Mouse (Mus musculus): Measurements from ENCODE around the gene 4930435E12Rik.
"Not testable (repeated sequence)": the region's sequence is repeated elsewhere in the genome, so short reads cannot be mapped to it uniquely, and the experiment has no call there.

Gene 4930435E12Rik

DNA sequence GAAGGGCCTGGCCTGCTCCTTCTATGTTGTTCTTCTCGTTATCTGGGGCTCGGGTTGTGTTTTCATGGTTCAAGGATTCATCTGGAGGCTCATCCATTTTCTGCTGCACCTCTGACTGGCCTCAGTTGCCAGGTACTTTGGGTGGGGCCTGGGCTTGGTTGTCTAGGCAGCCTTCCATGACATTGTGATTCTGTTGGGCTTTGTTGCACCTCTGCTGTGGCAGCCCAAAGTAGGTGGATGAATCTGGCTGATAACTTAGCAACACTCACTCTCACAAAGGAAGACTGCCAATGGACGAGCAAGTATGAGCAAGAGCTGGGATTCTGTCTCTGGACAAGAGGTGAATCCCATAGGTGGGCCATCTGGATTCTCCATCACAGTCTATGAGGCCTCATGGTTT lies at the start of gene 4930435E12Rik:
Gene 4930435E12Rik (minus strand): TSS at position 101 of the 400 bp plus-strand sequence.
- no peak for DNase-seq (ENCODE audit: low spot score in 2 of 2)

DNA sequence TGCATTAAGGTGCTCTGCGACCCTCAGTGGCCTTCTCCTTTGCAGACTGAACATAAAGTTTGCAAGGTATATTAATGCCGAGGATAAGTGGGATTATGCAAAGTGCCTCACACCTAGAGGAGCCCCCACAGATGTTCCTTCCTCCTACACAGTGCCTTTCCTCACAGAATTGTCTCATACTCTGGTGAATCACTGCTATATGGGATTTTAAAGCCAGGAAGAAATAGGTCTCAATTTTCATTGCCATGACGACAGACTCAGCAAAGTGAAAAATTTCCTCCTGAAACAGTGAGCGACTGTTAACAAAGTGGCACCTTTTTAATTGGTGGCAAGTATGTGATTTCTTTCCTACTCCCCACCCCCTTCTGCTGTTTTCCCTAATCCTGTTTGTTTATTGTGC lies 45.9 kb upstream of the 4930435E12Rik start:
- no peak for DNase-seq (ENCODE audit: low spot score in 2 of 2)

DNA sequence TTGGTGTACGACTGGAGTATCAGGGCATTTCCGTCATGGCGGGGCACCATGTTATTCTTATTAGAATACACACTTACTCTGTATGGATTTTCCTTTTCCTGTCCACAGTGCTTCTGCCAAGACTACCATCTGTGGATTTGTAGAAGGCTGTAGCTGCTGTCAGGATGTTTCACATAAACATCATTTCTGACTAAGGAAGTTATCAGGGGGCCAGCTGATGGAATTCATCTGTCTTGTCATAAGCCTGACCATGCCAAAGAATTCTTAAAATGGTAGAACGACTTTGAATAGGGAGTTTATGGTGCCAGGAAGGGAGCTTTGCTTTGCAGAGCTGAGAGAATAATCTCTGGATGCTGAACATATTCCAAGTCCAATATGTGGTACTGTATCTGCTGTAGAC lies 44.7 kb upstream of the 4930435E12Rik start:
- no peak for DNase-seq (ENCODE audit: low spot score in 2 of 2)

DNA sequence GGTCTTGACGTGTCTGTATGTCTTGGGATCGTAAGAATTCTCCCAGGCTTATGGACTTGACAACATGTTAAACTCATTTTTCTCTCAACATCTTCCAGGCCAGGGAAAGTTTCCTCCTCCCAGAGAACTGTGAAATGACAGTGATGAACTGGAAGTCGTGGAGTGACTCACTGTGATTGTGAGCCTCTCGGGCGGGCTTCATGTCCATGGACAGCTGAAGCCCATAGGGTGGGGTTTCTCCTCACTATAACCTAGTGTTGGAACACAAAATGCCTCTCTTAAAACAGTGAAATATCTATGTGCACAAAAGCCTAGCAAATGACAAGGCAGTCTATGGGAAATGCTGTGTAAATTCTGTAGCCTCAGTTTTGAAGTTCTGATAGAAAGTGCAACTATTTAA lies 35.8 kb upstream of the 4930435E12Rik start:
- DNase-seq (ENCODE audit: low spot score in 2 of 2) = no peak

DNA sequence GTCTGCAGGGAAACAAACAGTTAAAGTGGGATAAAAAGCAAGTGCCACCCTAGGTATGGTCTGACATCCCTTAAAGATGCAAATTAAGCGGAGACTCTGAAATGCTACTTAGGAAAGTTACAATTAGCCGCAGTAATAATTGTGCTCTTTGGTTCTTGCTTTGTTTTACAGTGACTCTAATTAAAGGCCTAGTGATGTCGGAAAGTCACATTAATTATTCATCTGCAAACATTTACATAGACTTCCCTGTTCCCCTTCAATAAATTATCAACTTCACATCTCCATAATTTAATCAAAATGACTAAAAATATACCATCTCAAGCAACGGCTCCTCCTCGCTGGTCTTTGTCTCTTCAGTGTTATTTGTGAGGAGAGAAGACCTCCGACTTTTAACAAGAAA lies 32.0 kb upstream of the 4930435E12Rik start:
- DNase-seq (ENCODE audit: low spot score in 2 of 2) = no peak

DNA sequence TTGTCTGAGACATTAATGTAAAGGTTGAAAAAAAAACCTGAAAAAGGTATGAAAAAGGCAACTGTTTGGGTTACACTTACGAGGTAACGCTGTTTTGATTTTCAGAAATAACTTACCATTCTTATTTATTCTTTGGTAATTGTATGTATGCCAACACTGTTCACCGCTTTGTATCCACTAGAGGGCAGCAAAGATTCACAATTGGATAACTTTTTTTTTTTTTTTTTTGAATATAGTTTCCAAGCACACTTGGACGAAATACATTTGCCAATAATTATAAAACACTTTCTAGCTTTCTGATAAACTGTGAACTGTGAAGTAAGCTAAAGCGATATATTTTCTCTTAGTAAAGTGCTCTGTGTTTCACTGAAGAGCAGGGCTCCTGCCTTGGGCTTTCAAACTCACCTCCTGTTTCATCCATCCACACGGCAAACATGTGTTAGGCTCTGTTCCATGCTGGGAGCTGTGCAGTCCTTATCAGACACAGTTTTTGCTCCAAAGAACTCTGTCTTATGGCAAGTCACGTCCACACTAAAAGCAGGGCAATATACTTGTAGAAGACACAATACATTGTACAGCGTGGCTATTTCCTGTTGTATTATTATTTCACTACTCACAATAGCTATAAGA lies 29.7 kb upstream of the 4930435E12Rik start:
- DNase-seq (ENCODE audit: low spot score in 2 of 2) = no peak

DNA sequence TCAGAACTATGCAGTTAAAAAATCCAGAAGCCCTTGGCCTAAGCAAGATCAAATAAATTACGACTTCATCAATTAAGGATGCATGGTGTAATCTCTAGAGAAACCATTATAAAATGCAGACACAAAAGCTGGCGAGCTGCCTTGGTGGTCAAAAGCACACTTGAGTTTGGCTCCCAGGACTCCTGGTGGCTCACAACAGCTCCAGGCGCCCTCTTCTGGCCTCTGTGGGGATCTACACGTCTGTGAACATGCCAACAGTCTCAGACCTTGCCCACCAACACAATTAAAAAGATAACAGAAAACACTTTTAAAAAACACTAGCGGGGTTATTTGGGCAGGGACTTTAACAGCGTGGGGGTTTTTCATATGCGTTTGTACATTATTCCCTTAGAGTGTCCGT lies 16.0 kb downstream of the 4930435E12Rik start:
- DNase-seq (ENCODE audit: low spot score in 2 of 2) = peak; percentile 47 to 60

DNA sequence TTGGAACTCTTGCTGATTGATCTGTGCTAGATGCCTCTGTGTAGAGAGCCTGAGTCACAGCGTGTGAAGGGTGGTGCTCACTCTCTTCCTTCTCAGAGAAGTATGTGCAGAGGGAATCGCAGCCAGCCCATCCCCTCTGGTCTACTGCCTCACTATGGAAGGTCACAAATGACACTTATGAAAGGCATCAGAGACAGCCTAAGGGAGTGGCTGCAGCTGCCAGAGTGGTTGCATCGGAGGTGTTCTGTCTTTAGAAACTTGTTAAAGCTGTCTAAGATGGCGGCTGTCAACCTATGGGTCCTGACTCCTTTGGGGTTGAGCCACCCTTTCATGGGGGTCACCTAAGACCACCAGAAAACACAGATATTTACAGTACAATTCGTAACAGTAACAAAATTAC lies 18.4 kb downstream of the 4930435E12Rik start:
- no peak for DNase-seq (ENCODE audit: low spot score in 2 of 2)

DNA sequence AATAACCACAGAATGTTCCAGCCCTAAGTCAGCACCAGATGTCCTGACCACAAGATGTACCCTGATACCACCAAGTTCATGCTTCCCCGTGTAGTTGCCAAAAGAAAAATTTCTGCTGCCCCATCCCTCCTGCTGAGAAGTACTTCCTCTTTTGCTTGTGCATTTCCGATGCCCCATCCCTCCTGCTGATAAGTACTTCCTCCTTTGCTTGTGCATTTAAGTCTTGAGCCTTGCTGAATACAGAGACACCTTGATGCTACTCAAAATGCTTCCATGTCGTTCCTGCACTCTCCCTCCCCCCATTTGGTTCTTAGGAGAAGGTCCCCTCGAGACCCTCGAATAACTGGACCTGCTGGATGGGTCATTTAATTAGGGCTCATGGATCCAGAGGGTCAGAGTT lies 20.8 kb downstream of the 4930435E12Rik start:
- not testable (repeated sequence) for DNase-seq (ENCODE audit: low spot score in 2 of 2)

DNA sequence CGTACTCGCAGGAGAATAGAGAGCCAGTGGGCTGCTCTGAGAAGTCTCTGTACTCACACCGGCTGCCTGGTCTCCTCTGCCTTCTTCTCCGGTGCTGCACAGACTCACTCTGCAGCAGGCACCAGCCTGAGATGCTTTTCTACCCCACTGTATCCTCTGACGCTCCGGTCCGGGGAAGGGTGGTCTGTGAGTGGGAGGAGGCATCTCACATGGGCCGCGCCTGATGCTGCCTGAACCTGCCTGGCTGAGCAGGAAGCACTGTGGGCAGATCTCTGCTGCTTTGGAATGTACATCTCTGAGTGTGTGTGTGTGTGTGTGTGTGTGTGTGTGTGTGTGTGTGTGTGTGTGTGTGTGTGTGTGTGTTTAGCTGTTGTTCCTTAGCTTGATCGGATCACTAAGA lies 28.5 kb downstream of the 4930435E12Rik start, which contains the start of gene Upk1b:
Gene Upk1b (minus strand): TSS at position 238 of the 400 bp plus-strand sequence.
- no peak for DNase-seq (ENCODE audit: low spot score in 2 of 2)

DNA sequence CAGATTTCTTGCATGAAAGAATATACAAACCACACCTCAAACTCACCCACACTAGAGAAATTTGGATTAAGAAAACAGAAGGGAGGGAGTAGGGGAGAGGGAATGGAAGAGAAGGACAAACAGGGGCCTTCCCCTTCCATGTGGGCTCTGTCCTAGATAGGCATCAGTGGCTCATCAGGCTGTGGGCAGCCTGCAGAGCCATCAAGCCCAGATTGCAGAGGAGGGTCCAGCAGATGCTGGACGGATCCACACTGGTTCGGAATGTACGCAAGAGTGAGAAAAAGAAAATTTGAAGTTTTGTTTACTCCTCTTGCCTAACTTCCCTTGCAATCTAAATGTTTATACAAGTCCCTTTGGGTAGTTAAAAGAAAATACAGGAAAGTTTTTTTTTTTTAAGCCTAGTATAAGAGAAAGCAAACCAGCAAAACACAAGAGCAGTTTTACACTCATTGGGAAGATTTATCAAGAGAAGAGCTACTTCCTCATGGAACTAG lies 29.5 kb downstream of the 4930435E12Rik start:
- no peak for DNase-seq (ENCODE audit: low spot score in 2 of 2)

DNA sequence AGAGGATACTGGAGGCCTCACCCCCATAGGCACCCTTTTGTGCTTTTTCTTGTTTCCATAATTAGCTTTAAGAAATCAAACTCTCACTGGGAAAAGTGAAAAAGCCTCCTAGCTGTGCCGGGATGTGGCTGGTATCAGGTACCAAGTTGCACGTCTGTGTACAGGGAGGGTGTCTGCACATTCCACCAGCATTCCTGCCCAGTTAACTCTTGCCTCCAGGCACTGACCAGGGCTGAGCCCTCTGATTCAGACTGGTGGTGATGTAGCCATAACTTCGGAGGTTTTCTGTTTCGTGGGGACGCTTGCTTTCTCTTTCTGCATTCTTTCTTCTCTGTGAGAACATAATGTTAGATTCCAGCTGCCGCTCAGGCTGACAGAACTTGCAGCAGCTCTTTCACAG lies 35.4 kb downstream of the 4930435E12Rik start:
- DNase-seq (ENCODE audit: low spot score in 2 of 2) = no peak

DNA sequence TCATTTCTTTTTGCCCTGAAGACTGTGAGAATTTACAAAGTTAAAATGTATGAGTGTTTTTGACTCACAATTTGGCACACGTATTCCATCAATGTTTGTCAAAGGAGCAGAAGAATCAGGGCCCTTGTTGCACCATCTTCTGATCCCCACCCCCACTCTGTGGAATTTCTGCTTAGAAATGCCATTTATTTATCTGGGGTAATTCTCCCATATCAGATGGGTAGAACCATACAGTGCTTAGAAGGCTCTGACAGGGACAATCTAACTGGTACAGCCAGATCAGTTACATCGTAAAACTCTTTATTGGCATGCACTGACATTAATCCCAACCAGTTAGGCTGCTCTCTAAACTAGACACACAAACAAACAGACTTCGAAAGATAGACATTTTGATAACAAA lies 38.6 kb downstream of the 4930435E12Rik start:
- DNase-seq (ENCODE audit: low spot score in 2 of 2) = no peak

DNA sequence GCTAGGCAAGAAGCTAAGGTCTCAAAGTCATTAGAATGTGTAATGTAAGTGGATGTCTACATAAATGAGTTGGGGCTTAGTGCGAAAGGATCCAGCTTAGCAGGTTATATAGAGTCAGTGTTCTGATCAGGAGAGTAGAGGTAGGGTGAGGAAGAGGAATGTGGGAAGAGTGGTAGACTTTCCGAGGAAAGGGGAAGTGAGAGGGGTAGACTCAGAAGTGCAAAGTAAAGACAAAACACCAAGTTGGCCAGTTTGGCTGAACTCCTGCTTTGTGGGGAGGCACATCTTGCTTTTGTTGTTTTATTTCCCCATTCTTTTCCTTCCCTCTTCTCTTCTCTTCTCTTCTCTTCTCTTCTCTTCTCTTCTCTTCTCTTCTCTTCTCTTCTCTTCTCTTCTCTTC lies 39.5 kb downstream of the 4930435E12Rik start:
- DNase-seq (ENCODE audit: low spot score in 2 of 2) = no peak

DNA sequence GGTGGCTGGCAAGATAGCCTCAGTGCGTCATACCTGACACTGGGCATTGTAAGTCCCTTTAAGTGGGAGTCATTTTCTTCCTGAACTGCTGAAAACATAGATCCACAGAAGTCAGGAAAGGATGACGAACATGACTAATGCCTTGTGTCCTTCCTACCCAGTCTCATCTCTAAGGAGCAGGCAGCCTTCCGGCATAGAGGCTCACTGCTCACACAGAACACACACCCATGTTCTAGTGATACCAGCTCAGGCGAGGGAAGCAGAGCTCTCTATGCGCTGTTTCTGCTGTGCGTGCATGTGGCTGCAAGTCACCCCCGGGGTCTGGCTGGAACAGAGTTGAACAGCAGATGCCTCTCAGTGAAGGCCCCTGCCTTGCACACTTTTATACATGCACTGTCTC lies 43.2 kb downstream of the 4930435E12Rik start:
- DNase-seq (ENCODE audit: low spot score in 2 of 2) = no peak

DNA sequence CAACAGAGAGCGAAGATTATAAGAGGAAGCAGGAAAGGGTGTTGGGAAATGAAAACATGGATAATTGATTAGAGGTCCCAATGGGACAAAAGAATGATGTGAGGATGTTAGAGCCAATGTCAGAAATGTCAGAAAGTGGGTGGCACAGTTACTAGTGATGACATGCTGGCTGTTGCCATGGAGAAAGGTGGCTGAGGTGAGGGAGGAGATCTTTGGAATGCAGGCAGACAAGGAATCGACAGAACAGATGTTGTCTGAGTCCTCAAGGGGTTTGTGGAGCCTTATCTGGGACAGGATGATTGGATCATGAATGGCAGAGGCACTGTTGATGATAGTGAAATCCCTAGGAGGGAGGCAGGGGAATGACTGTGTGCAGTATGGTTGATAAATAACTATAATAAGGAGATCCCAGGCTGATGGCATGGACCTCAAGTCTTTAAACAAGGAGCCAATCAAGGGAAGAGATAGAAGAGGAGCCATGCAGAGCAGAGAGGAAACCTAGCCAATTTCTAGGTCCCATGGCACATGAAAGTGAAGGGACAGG lies 46.0 kb downstream of the 4930435E12Rik start:
- DNase-seq (ENCODE audit: low spot score in 2 of 2) = no peak

DNA sequence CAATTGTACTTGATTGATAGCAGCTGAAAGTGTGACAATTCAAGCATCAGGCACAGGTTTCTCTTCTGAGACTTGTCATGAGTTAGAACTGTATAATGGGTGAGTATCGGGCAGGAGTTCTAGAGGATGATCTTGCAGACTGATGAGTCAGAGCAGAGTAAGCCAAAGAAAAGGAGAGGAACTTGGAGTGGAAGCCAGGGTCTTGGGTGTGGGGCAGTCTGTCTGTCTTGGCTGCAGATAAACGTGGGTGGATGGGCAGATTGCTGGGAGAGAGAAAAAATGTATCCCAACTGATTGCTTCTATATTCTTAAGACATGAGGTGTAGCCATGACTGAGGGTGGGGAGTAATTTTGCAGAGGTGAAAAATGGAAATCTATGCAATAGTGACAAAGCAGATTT lies 46.6 kb downstream of the 4930435E12Rik start:
- no peak for DNase-seq (ENCODE audit: low spot score in 2 of 2)

DNA sequence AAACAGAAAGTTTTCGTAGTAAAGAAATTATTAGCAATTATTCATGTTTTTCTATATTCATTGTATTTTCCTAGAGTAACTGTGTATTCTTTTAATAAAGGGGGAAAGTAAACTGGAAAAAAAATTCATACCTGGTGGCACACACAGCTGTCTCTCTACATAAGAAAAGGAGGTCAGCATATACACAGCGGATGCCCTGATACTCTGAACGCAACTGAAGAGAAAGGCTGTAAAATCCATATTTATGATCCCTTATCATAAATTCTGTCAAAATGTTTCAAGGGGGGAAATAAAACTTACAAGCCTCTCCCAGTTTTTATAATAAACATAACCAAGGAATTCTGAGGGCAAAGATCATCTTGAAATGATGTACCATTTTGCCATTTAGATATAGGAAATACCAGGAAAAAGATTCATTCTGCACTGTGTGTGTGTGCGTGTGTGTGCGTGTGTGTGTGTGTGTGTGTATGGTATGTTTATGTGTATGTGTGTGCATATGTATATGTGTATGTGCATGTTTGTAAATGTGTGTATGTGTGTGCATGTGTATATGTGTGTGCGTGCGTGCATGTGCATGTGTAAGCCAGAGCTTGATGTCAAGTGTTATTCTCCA lies 47.5 kb downstream of the 4930435E12Rik start:
- DNase-seq (ENCODE audit: low spot score in 2 of 2) = no peak

DNA sequence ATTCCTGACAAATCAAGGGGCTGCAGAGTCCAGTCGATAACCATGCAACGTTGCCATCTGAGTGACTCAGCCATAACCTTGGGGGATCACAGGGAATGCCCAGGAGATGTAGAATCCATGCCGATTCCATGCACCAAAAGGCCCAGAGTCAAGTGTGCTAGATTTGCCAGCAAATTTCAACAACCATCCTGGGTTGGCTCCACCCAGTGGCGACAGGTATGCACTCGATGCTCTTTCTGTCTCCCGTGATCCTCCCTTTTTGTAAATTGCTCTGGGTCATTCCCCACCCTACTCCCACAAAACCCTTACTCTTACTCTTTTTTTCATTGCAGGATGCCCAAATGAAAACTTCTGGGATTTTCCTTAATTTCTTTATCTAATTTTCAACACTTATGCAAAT lies 52.2 kb downstream of the 4930435E12Rik start:
- no peak for DNase-seq (ENCODE audit: low spot score in 2 of 2)

DNA sequence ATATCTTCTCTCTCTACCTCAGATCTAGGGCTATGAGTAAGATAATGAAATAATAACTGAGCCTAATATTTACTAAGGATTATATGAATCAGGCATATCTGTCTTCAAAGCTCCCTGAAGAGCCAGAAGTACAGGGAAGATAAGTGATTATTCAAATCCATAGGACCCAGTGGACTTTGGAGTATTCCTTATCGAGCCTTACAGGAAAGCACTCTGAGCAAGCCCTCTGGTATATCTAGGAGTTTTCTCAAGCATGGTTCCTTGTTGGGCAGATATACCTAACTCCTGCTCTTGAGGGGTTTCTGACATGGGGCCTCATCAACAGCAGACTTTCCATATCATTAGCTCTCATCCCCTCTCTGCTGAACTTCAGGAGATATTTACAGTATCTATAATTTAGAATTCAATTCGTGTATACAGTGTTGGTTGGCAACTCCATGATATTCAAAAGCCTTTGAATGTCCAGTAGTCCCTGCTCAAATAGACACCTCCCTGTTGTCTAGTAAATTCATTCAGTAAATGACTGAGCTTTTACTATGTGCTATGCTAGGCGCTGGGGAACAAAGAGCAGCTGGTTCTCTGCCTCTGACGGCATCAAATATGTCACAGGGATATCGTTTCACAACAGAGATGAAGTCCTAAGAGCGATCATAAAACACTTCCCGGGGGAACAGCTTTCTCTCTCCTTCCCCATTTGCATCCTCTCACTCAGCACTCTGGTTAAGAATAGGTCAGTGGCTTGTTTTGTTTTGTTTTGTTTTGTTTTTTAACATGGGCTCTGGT lies 53.4 kb downstream of the 4930435E12Rik start:
- no peak for DNase-seq (ENCODE audit: low spot score in 2 of 2)

DNA sequence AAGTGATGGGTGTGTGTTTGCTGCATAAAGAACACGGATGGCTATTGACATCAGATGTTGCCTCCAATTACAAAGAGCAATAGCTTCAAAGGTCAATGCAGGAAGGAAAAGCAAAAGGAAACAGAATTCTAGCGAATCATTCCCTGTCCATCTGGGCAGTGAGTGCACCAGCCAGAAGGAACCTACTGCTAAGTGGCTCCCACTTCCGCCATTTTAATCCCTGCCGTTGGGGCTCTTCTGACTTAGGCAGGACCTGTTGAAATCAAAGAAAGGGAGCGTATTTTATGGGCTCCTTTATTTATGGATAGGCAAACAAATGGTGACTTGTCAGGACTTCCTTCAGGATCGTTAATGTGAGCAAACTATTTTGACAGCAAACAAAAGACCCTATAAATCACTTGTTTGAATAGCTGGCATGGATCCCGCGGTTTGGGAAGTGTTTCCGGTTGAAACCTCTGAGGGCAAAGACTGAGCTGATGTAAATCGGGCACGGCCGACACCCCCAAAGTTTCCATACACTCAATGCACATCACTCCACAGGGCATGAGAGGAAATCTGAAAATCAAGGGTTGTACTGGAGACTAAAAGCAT lies 55.5 kb downstream of the 4930435E12Rik start:
- DNase-seq (ENCODE audit: low spot score in 2 of 2) = no peak

DNA sequence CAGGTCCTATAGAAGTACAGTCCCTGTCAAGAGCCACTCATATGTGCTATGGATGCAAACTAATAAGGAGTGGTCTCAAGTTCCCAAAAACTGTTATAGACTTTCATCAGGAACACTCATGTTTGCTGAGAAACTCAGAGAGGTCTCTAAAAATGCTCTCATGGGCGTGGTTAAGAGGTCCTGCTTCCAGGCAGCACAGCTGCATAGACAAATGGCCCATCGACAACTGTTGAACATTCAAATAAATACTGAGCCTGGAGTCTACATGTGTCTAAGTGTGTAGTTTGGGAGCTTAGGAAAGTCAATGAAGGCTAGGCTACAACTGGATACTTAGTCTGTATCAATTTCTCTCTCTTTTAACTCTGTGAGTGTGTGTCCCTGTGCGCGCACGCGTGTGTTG lies 57.4 kb downstream of the 4930435E12Rik start:
- DNase-seq (ENCODE audit: low spot score in 2 of 2) = no peak

Data from heart, adult 9 months (tissue).